Mouse (Mus musculus): ENCODE measurements around the gene Plagl1. TPM values are rescaled to one million over a fixed set of nuclear protein-coding genes. Genes with fewer than 3 reads are reported as not detected.

The Plagl1 gene
- polyA plus RNA-seq, 1 experiment from 2014 or later = 69.6 TPM

Other genes with a start within 250 kb of the Plagl1 start
- 58.8 and 63.8 TPM in 2 replicates for gene Utrn, start 191.1 kb upstream of the Plagl1 start, polyA plus RNA-seq (2016; fragmentation: Nextera tagmentation; extraction: Ambion mirVana)
- gene Stx11, start 96.2 kb upstream of the Plagl1 start, polyA plus RNA-seq (2016; fragmentation: Nextera tagmentation; extraction: Ambion mirVana) = 1.0 and 1.4 TPM in 2 replicates
- 44.8 and 47.2 TPM in 2 replicates for gene Sf3b5, start 55.2 kb upstream of the Plagl1 start, polyA plus RNA-seq (2016; fragmentation: Nextera tagmentation; extraction: Ambion mirVana)
- not detected in 2 replicates for gene Zc2hc1b, start 117.5 kb downstream of the Plagl1 start, polyA plus RNA-seq (2016; fragmentation: Nextera tagmentation; extraction: Ambion mirVana)
- gene Ltv1, start 132.7 kb downstream of the Plagl1 start, polyA plus RNA-seq (2016; fragmentation: Nextera tagmentation; extraction: Ambion mirVana) = 70.9 and 72.0 TPM in 2 replicates

All from embryonic facial prominence, embryonic 10.5 days (tissue).